Mouse (Mus musculus): Measurements from ENCODE around the gene Tsnaxip1.

DNA sequence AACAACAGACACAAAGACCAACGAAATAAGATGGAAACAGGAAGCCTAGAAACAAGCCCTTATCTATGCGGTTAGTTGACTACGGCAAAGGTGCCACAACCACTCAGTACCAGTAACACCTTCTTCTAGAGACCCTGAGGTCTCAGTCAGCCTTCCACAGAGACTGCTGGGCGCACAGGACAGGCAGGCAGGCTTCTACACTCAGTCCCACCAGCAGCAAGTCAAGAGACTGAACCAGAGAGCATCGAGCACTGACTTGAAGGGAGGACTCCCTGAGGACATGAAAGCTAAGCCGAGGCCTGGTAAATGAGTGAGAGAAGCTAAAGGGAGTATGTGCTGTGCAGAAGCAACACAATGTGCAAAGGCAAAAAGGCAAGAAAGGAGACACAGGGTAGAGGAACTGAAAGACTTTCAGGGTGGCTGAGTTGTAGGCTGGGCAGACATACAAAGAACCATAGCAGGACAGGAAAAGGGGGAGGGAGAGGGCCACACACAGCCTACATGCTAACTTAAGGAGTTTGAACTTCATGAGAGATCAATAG is 17.2 kb upstream of the Tsnaxip1 start:
- TF ChIP-seq POLR2A (IDR thresholded peaks at IDR 0.05; ENCODE audit: borderline replicate concordance, low read depth, low read length) = no peak
- TF ChIP-seq CTCF (IDR thresholded peaks at IDR 0.05; ENCODE audit: low read depth, low read length) = no peak
